10 mouse cellular contexts compared by ENCODE assay signal in the genomic region with DNA sequence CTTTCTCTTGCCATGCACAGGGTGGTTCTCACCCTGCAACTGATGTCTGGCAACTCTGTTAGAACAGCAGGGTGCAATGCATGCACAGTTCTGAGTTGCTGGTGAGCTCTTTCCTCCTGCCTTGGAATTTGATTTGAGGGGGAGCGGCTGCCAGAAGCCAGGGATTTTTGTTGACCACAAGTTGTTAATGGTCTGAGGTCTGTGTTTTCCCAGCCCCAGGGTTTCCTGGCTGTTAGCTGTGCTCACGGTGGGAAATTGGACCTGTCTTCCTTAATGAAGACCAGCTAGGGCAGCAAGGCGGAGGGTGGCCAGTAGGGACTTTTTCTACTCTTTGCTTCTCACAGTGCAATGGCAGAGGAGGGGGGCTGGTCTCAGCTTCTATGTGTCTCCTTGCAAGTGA. TPM values are rescaled to one million over a fixed set of nuclear protein-coding genes. Genes with fewer than 3 reads are reported as not detected.
DNase-seq lines count a peak whose midpoint lies in the region; ATAC-seq lines count a peak whose summit lies in the region.
"Had no signal": no experiment of that assay in that cellular context is flagged by ENCODE, and none has a peak within 500 bp of the region (broad histone marks: within the 10 kb centered on the region; RNA-seq: fewer than 3 reads in every experiment).

No protein-coding gene starts in this region.

- no peaks in the 10 kb centered on the region for H3K9me3 ChIP-seq in forebrain, embryonic 12.5 days
- H3K9me3 ChIP-seq in forebrain, embryonic 16.5 days (ENCODE audit: control insufficient read depth, low read length), result no peaks in the 10 kb centered on the region
- no peaks in the 10 kb centered on the region for H3K9me3 ChIP-seq in intestine, embryonic 16.5 days (ENCODE audit: control insufficient read depth, low read length)
- no peaks in the 10 kb centered on the region for H3K9me3 ChIP-seq in stomach, embryonic 16.5 days (replicated peaks; ENCODE audit: control insufficient read depth, low read length)

- H3K27ac ChIP-seq in forebrain, embryonic 12.5 days, result peak overlapping the region; percentile 42; the same call in 1 of the 2 replicates
- H3K27ac ChIP-seq in forebrain, embryonic 16.5 days (ENCODE audit: low read length), result no peak overlapping the region; the same call in 1 of the 2 replicates
- peak overlapping the region; percentile 20; the same call in 1 of the 2 replicates for H3K27ac ChIP-seq in intestine, embryonic 16.5 days (ENCODE audit: low read length)
- peak overlapping the region; percentile 92 for H3K27ac ChIP-seq in stomach, embryonic 16.5 days (ENCODE audit: low read length)

- ATAC-seq in forebrain, embryonic 12.5 days (ENCODE audit: low FRiP score), result no peak
- ATAC-seq in forebrain, embryonic 16.5 days, result no peak
- ATAC-seq in intestine, embryonic 16.5 days, result no peak
- ATAC-seq in stomach, embryonic 16.5 days (ENCODE audit: insufficient read depth, low FRiP score), result no peak
- ATAC-seq: liver, postnatal 0 days had no signal

- H3K4me1 ChIP-seq in forebrain, embryonic 12.5 days, result peaks cover 22% of the 10 kb centered on the region
- H3K4me1 ChIP-seq in forebrain, embryonic 16.5 days (replicated peaks; ENCODE audit: control insufficient read depth, insufficient read depth, low read length), result peaks cover 20% of the 10 kb centered on the region
- peaks cover 52% of the 10 kb centered on the region for H3K4me1 ChIP-seq in intestine, embryonic 16.5 days (ENCODE audit: control insufficient read depth, insufficient read depth, low read length)
- H3K4me1 ChIP-seq in stomach, embryonic 16.5 days (ENCODE audit: control insufficient read depth, insufficient read depth, low read length), result peaks cover 54% of the 10 kb centered on the region

- no peak overlapping the region for H3K4me3 ChIP-seq in forebrain, embryonic 12.5 days (replicated peaks)
- H3K4me3 ChIP-seq in forebrain, embryonic 16.5 days (replicated peaks; ENCODE audit: low read length), result no peak overlapping the region
- no peak overlapping the region for H3K4me3 ChIP-seq in intestine, embryonic 16.5 days (ENCODE audit: low read length)
- no peak overlapping the region for H3K4me3 ChIP-seq in stomach, embryonic 16.5 days (replicated peaks; ENCODE audit: low read length)

- no peak overlapping the region for H3K4me2 ChIP-seq in forebrain, embryonic 12.5 days
- H3K4me2 ChIP-seq in forebrain, embryonic 16.5 days (ENCODE audit: low read length), result no peak overlapping the region
- no peak overlapping the region for H3K4me2 ChIP-seq in intestine, embryonic 16.5 days (ENCODE audit: low read depth, low read length)
- no peak overlapping the region for H3K4me2 ChIP-seq in stomach, embryonic 16.5 days (ENCODE audit: low read depth, low read length)

- no peak overlapping the region for H3K9ac ChIP-seq in forebrain, embryonic 12.5 days
- no peak overlapping the region for H3K9ac ChIP-seq in forebrain, embryonic 16.5 days (replicated peaks; ENCODE audit: low read depth, low read length)
- H3K9ac ChIP-seq in intestine, embryonic 16.5 days (ENCODE audit: low read depth, low read length), result no peak overlapping the region
- no peak overlapping the region for H3K9ac ChIP-seq in stomach, embryonic 16.5 days (ENCODE audit: low read length)
- H3K9ac ChIP-seq: liver, postnatal 0 days had no signal

- peak; percentile 33 for DNase-seq in lung, postnatal 10 days
- no peak for DNase-seq in lung, postnatal 14 days
- no peak for DNase-seq in adrenal gland, postnatal 4 days (ENCODE audit: low spot score in 2 of 2)
- no peak for DNase-seq in testis, postnatal 10 days (ENCODE audit: low spot score)
- DNase-seq: liver, postnatal 0 days; thymus, postnatal 25 days had no signal

- no peaks in the 10 kb centered on the region for H3K36me3 ChIP-seq in forebrain, embryonic 12.5 days (replicated peaks)
- H3K36me3 ChIP-seq in forebrain, embryonic 16.5 days (ENCODE audit: control insufficient read depth, insufficient read depth), result no peaks in the 10 kb centered on the region
- H3K36me3 ChIP-seq in intestine, embryonic 16.5 days (ENCODE audit: control insufficient read depth, insufficient read depth, low read length), result no peaks in the 10 kb centered on the region
- H3K36me3 ChIP-seq in stomach, embryonic 16.5 days (ENCODE audit: control insufficient read depth, insufficient read depth, low read length), result peaks cover 4% of the 10 kb centered on the region; the same call in 1 of the 2 replicates

- H3K27me3 ChIP-seq in forebrain, embryonic 12.5 days, result no peaks in the 10 kb centered on the region
- no peaks in the 10 kb centered on the region for H3K27me3 ChIP-seq in forebrain, embryonic 16.5 days (replicated peaks; ENCODE audit: control insufficient read depth, insufficient read depth, low read length)
- no peaks in the 10 kb centered on the region for H3K27me3 ChIP-seq in intestine, embryonic 16.5 days (replicated peaks; ENCODE audit: control insufficient read depth, insufficient read depth, low read length)
- no peaks in the 10 kb centered on the region for H3K27me3 ChIP-seq in stomach, embryonic 16.5 days (ENCODE audit: control insufficient read depth, insufficient read depth, low read length)

- WGBS in forebrain, embryonic 12.5 days, result 49% methylated on average over 3 of the region's 3 CpGs
- WGBS in forebrain, embryonic 16.5 days, result 52% methylated on average over 3 of the region's 3 CpGs
- 38% methylated on average over 3 of the region's 3 CpGs for WGBS in intestine, embryonic 16.5 days
- WGBS in stomach, embryonic 16.5 days, result 39% methylated on average over 3 of the region's 3 CpGs

RNA-seq across cellular contexts. Expression of a gene that starts 45.7 kb away (rescaled TPM):
- 17.1 and 21.7 TPM in 2 replicates for polyA plus RNA-seq in forebrain, embryonic 12.5 days (2016; fragmentation: Nextera tagmentation; extraction: Ambion mirVana)
- polyA plus RNA-seq in forebrain, embryonic 16.5 days (2015; fragmentation: Nextera tagmentation; extraction: Ambion mirVana), result 4.8 and 8.7 TPM in 2 replicates
- polyA plus RNA-seq in intestine, embryonic 16.5 days (2015; fragmentation: Nextera tagmentation; extraction: Ambion mirVana), result 78.1 and 80.5 TPM in 2 replicates
- polyA plus RNA-seq in stomach, embryonic 16.5 days (2015; fragmentation: Nextera tagmentation; extraction: Ambion mirVana), result 146 and 158 TPM in 2 replicates
- 100 to 1,000 TPM; 132 to 140 TPM for total RNA-seq in adrenal gland, postnatal 4 days (2021)
